Mouse (Mus musculus) neural tube, embryonic 12.5 days (tissue): Measurements from ENCODE around the gene Gm8104. TPM values are rescaled to one million over a fixed set of nuclear protein-coding genes. Genes with fewer than 3 reads are reported as not detected.
"Not testable (repeated sequence)": the region's sequence is repeated elsewhere in the genome, so short reads cannot be mapped to it uniquely, and the experiment has no call there.

Source experiments
- ATAC-seq: fragments of 200-750 bp; cut with Nextera tagmentation; 2 replicates; pipeline ENCODE4 v1.8.0; 2017; ENCODE audit warnings: low read depth, mild to moderate bottlenecking, moderate TSS enrichment, moderate library complexity; ENCODE audit not compliant: low FRiP score
- H3K27ac ChIP-seq: fragments of 300-500 bp; sonication (generic); 2 replicates; pipeline ENCODE4 v1.5.1; 2016
- H3K27me3 ChIP-seq: fragments of 300-500 bp; sonication (generic); replicated peaks from 2 replicates; pipeline ENCODE4 v1.6.1; 2016; ENCODE audit warnings: mild to moderate bottlenecking
- H3K36me3 ChIP-seq: fragments of 300-500 bp; sonication (generic); 2 replicates; pipeline ENCODE4 v1.6.1; 2016; ENCODE audit warnings: mild to moderate bottlenecking
- H3K4me1 ChIP-seq: fragments of 300-500 bp; sonication (generic); 2 replicates; pipeline ENCODE4 v1.6.1; 2016
- H3K4me2 ChIP-seq: fragments of 300-500 bp; sonication (generic); replicated peaks from 2 replicates; pipeline ENCODE4 v1.6.1; 2016; ENCODE audit warnings: mild to moderate bottlenecking
- H3K4me3 ChIP-seq: fragments of 300-500 bp; sonication (generic); 2 replicates; pipeline ENCODE4 v1.5.1; 2016
- H3K9ac ChIP-seq: fragments of 300-500 bp; sonication (generic); 2 replicates; pipeline ENCODE4 v1.6.1; 2016; ENCODE audit warnings: mild to moderate bottlenecking
- H3K9me3 ChIP-seq: fragments of 300-500 bp; sonication (generic); 2 replicates; pipeline ENCODE4 v1.6.1; 2016; ENCODE audit warnings: mild to moderate bottlenecking
- WGBS: fragments of 180-500 bp; shearing (Covaris S2); methylation state at CpG from one replicate; pipeline ENCODE4 v1.1.7; 2016; 5-methylcytosine and 5-hydroxymethylcytosine counted together
- polyA plus RNA-seq: library from polyadenylated mRNA; unstranded; fragments of >200 nt; fragmentation: Nextera tagmentation; extraction: Ambion mirVana; gene quantifications from 2 replicates; pipeline ENCODE4 v1.2.1, GENCODE M21; 2016

Gene Gm8104
- not detected in 2 replicates for polyA plus RNA-seq

DNA sequence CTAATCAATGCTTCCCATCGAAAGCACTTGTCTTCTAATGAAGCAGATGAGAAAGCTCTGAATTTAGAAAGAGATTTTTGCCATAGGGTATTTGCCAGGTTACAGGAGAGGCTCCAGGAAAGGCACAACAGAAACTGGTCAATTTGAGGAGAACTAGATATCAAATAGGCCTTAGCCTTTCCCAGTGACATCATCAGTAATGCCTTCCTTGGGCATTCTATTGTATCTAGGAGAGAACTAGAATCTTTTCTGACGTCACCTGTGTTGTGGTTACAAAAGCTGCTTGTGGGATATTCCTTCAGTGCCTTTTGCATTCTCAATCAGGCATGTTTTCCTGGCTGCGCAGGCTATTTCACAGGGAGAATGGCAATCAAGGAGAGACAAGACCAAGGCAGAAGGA, at the start of gene Gm8104:
Gene Gm8104 (plus strand): TSS at position 301 of the 400 bp plus-strand sequence.
- not testable (repeated sequence) for H3K4me1 ChIP-seq, H3K27me3 ChIP-seq, H3K4me3 ChIP-seq, H3K27ac ChIP-seq, H3K9ac ChIP-seq, H3K4me2 ChIP-seq, H3K9me3 ChIP-seq, ATAC-seq, H3K36me3 ChIP-seq
- 73% methylated on average over 3 of the region's 3 CpGs for WGBS

GRCm38 (mm10) chr14:43058063-43058462, 42.3 kb upstream of the Gm8104 start:
- 77% methylated on average over 3 of the region's 3 CpGs for WGBS
- H3K9ac ChIP-seq, H3K36me3 ChIP-seq, H3K4me3 ChIP-seq, ATAC-seq, H3K9me3 ChIP-seq, H3K4me1 ChIP-seq, H3K4me2 ChIP-seq, H3K27ac ChIP-seq, H3K27me3 ChIP-seq: not testable (repeated sequence)

DNA sequence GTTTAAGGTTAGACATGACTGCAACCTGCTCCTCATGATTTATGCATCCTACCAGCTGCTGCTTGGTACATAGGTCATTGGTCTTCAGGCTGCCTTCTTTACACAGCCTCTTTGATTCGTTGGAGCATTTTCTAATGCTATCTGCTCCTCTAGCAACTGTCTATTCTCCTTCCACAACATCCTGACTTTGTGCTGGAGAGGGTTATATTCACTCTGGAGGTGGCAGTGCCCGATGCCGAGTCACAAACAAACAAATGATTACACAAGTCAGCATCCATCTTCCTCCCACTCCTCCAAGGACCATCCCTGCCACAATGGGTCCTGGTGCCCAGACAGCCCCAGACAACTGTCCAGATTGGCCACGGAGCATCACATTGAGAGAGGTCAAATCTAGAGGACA, 40.2 kb upstream of the Gm8104 start:
- not testable (repeated sequence) for H3K4me1 ChIP-seq, H3K27me3 ChIP-seq, ATAC-seq, H3K4me3 ChIP-seq, H3K36me3 ChIP-seq, H3K9ac ChIP-seq, H3K27ac ChIP-seq, H3K9me3 ChIP-seq, H3K4me2 ChIP-seq
- 75% methylated on average over 4 of the region's 4 CpGs for WGBS

DNA sequence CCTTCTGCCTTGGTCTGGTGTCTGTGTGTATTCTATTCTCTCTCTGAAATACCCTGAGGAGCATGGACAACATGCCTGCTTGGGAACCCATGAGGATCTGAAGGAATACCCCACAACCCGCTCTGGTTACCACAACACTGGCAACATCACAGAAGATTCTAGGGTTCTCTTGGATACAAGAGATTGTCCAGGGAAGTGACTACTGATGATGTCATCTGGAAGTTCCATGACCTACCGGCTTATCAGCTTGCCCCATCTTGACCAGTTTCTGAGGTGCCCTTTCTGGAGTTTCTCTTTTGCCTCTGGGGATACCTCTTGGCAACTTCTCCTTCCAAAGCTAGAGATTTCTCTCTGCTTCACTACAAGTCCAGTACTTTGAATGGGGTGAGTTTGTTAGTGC, 23.9 kb upstream of the Gm8104 start, which contains the start of gene Gm8094:
Gene Gm8094 (minus strand): TSS at position 101 of the 400 bp plus-strand sequence.
- not testable (repeated sequence) for H3K9ac ChIP-seq, H3K27me3 ChIP-seq, H3K4me1 ChIP-seq, H3K27ac ChIP-seq, H3K36me3 ChIP-seq, H3K4me3 ChIP-seq, H3K4me2 ChIP-seq, H3K9me3 ChIP-seq, ATAC-seq
- 94% methylated on average over 2 of the region's 2 CpGs for WGBS

- not testable (repeated sequence) for H3K4me1 ChIP-seq, H3K4me3 ChIP-seq, ATAC-seq, H3K9ac ChIP-seq, H3K36me3 ChIP-seq, H3K27me3 ChIP-seq, H3K9me3 ChIP-seq, H3K27ac ChIP-seq, H3K4me2 ChIP-seq
- WGBS: 77% methylated on average over 1 of the region's 1 CpGs
Measured at GRCm38 (mm10) chr14:43084936-43085730, 15.3 kb upstream of the Gm8104 start.

DNA sequence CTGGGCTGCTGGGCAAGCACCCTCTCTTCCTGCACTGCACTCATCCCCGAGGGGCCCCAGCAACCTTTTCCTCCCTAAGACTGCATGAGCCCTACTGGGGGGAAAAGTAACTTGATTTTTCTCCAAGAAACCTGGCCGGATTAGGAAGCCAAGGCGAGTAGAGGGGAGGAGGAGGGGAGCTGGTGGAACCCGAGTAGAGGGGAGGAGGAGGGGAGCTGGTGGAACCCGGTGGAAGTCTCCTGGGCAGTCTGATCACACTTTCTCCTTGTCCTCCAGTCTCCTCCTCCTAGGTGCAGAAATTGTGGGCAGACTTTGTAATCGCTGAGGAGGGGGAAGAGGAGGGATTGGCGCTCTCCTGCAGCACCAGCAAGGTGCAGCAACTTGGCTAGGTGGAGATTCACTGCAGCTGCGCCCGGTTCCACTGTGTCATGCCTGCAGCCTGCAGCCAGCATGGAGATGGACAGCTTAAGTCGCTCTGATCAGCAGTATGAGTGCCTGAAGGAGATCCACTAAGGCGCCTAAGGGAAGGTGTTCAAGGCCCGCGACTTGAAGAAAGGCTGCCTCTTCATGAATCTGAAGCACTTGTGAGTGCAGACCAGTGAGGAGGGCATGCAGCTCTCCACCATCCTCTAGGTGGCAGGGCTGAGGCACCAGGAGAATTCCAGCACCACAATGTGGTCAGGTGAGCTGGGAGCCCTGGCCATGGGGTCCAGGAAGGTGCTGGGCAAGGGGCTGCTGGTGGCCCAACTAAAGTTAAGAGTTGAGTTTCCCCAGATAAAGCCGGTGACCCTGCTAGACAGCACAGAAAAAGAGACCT, 11.1 kb upstream of the Gm8104 start:
- H3K27ac ChIP-seq, H3K4me1 ChIP-seq, ATAC-seq, H3K36me3 ChIP-seq, H3K4me2 ChIP-seq, H3K9ac ChIP-seq, H3K4me3 ChIP-seq, H3K27me3 ChIP-seq, H3K9me3 ChIP-seq: not testable (repeated sequence)
- WGBS: 33% methylated on average over 1 of the region's 14 CpGs

GRCm38 (mm10) chr14:43119673-43120072, 19.3 kb downstream of the Gm8104 start:
- not testable (repeated sequence) for H3K4me2 ChIP-seq, H3K27ac ChIP-seq, H3K36me3 ChIP-seq, H3K27me3 ChIP-seq, H3K4me1 ChIP-seq, H3K9ac ChIP-seq, H3K4me3 ChIP-seq, H3K9me3 ChIP-seq, ATAC-seq
- WGBS: 93% methylated on average over 3 of the region's 3 CpGs

GRCm38 (mm10) chr14:43126286-43126685, 25.9 kb downstream of the Gm8104 start:
- ATAC-seq, H3K4me1 ChIP-seq, H3K4me3 ChIP-seq, H3K9me3 ChIP-seq, H3K4me2 ChIP-seq, H3K9ac ChIP-seq, H3K27me3 ChIP-seq, H3K36me3 ChIP-seq, H3K27ac ChIP-seq: not testable (repeated sequence)

Other genes with a start within 250 kb of the Gm8104 start
- gene Gm21977, start 247.1 kb upstream of the Gm8104 start, polyA plus RNA-seq: not detected in 2 replicates
- gene Gm8082, start 107.0 kb upstream of the Gm8104 start, polyA plus RNA-seq: not detected in 2 replicates
- not detected in 2 replicates for gene Gm10376, start 85.0 kb upstream of the Gm8104 start, polyA plus RNA-seq
- gene Gm8094, start 24.0 kb upstream of the Gm8104 start, polyA plus RNA-seq: not detected in 2 replicates
- not detected in 2 replicates for gene Gm7233, start 79.3 kb downstream of the Gm8104 start, polyA plus RNA-seq
- not detected in 2 replicates for gene Gm8122, start 134.7 kb downstream of the Gm8104 start, polyA plus RNA-seq
- gene Gm8126, start 158.0 kb downstream of the Gm8104 start, polyA plus RNA-seq: not detected in 2 replicates
- gene Gm9732, start 174.4 kb downstream of the Gm8104 start, polyA plus RNA-seq: not detected in 2 replicates
- not detected in 2 replicates for gene Gm8127, start 193.2 kb downstream of the Gm8104 start, polyA plus RNA-seq
- gene 1700001F09Rik, start 247.2 kb downstream of the Gm8104 start, polyA plus RNA-seq: not detected in 2 replicates